Mouse (Mus musculus): Measurements from ENCODE around the gene 5730480H06Rik.

The 5730480H06Rik gene

GRCm38 (mm10) chr5:48327652-48328051, at the start of gene 5730480H06Rik:
5730480H06Rik (plus strand) TSS chr5:48327952.
- no peak for DNase-seq

GRCm38 (mm10) chr5:48301186-48301585, 26.6 kb upstream of the 5730480H06Rik start:
- no peak for DNase-seq

GRCm38 (mm10) chr5:48315057-48315602, 12.6 kb upstream of the 5730480H06Rik start:
- DNase-seq = no peak

GRCm38 (mm10) chr5:48320597-48320996, 7.2 kb upstream of the 5730480H06Rik start:
- DNase-seq = no peak

GRCm38 (mm10) chr5:48326221-48326620, 1.5 kb upstream of the 5730480H06Rik start:
- no peak for DNase-seq

- no peak for DNase-seq
Observed at GRCm38 (mm10) chr5:48329751-48330150, 2.0 kb downstream of the 5730480H06Rik start.

GRCm38 (mm10) chr5:48330817-48331216, 3.1 kb downstream of the 5730480H06Rik start:
- no peak for DNase-seq

- DNase-seq = no peak
Observed at GRCm38 (mm10) chr5:48331441-48331840, 3.7 kb downstream of the 5730480H06Rik start.

- DNase-seq = no peak
Observed at GRCm38 (mm10) chr5:48333407-48333806, 5.7 kb downstream of the 5730480H06Rik start.

- DNase-seq = no peak
Observed at GRCm38 (mm10) chr5:48333884-48334513, 6.2 kb downstream of the 5730480H06Rik start.

GRCm38 (mm10) chr5:48340808-48341433, 13.2 kb downstream of the 5730480H06Rik start:
- DNase-seq = no peak

- DNase-seq = no peak
Observed at GRCm38 (mm10) chr5:48345095-48345982, 17.6 kb downstream of the 5730480H06Rik start.

GRCm38 (mm10) chr5:48345983-48346648, 18.4 kb downstream of the 5730480H06Rik start:
- no peak for DNase-seq

- no peak for DNase-seq
Observed at GRCm38 (mm10) chr5:48349309-48349708, 21.6 kb downstream of the 5730480H06Rik start.

GRCm38 (mm10) chr5:48371890-48372766, 44.4 kb downstream of the 5730480H06Rik start:
- peak; percentile 96 for DNase-seq

- DNase-seq = no peak
Observed at GRCm38 (mm10) chr5:48402497-48402896, 74.7 kb downstream of the 5730480H06Rik start.

GRCm38 (mm10) chr5:48408276-48408675, 80.5 kb downstream of the 5730480H06Rik start:
- no peak for DNase-seq

- DNase-seq = no peak
Observed at GRCm38 (mm10) chr5:48410348-48410747, 82.6 kb downstream of the 5730480H06Rik start.

GRCm38 (mm10) chr5:48411462-48411861, 83.7 kb downstream of the 5730480H06Rik start:
- DNase-seq = no peak

- no peak for DNase-seq
Observed at GRCm38 (mm10) chr5:48412261-48412660, 84.5 kb downstream of the 5730480H06Rik start.

GRCm38 (mm10) chr5:48419741-48420140, 92.0 kb downstream of the 5730480H06Rik start:
- no peak for DNase-seq

- no peak for DNase-seq
Observed at GRCm38 (mm10) chr5:48421957-48422356, 94.2 kb downstream of the 5730480H06Rik start.
